Mouse (Mus musculus): ENCODE measurements around the gene Insrr.
A peak's percentile ranks its signal among the peaks of the same experiment; 100 is the strongest.

The Insrr gene

GRCm38 (mm10) chr3:87796736-87797334, at the start of gene Insrr:
Gene Insrr, plus strand, starts transcription at chr3:87796951.
- DNase-seq (ENCODE audit: low spot score in 2 of 2), result no peak

- no peak for DNase-seq (ENCODE audit: low spot score in 2 of 2)
Measured at GRCm38 (mm10) chr3:87748431-87748830, 48.3 kb upstream of the Insrr start, which contains the start of gene Lrrc71. Gene Lrrc71, minus strand, starts transcription at chr3:87748625.

- DNase-seq (ENCODE audit: low spot score in 2 of 2), result peak in 1 of 2 experiments; percentile 57
Measured at GRCm38 (mm10) chr3:87749036-87749435, 47.7 kb upstream of the Insrr start.

- no peak for DNase-seq (ENCODE audit: low spot score in 2 of 2)
Measured at GRCm38 (mm10) chr3:87749977-87750376, 46.8 kb upstream of the Insrr start.

- no peak for DNase-seq (ENCODE audit: low spot score in 2 of 2)
Measured at GRCm38 (mm10) chr3:87752567-87752966, 44.2 kb upstream of the Insrr start.

- DNase-seq (ENCODE audit: low spot score in 2 of 2), result no peak
Measured at GRCm38 (mm10) chr3:87753829-87754228, 42.9 kb upstream of the Insrr start.

GRCm38 (mm10) chr3:87755964-87756363, 40.8 kb upstream of the Insrr start:
- peak in 1 of 2 experiments; percentile 85 for DNase-seq (ENCODE audit: low spot score in 2 of 2)

- DNase-seq (ENCODE audit: low spot score in 2 of 2), result no peak
Measured at GRCm38 (mm10) chr3:87756488-87756887, 40.3 kb upstream of the Insrr start.

- no peak for DNase-seq (ENCODE audit: low spot score in 2 of 2)
Measured at GRCm38 (mm10) chr3:87758641-87759040, 38.1 kb upstream of the Insrr start.

GRCm38 (mm10) chr3:87761408-87762375, 35.1 kb upstream of the Insrr start:
- DNase-seq (ENCODE audit: low spot score in 2 of 2), result no peak

- DNase-seq (ENCODE audit: low spot score in 2 of 2), result no peak
Measured at GRCm38 (mm10) chr3:87763202-87763601, 33.5 kb upstream of the Insrr start.

GRCm38 (mm10) chr3:87763683-87764289, 33.0 kb upstream of the Insrr start:
- peak; percentile 32 to 85 for DNase-seq (ENCODE audit: low spot score in 2 of 2)

GRCm38 (mm10) chr3:87764506-87764905, 32.2 kb upstream of the Insrr start:
- no peak for DNase-seq (ENCODE audit: low spot score in 2 of 2)

- DNase-seq (ENCODE audit: low spot score in 2 of 2), result no peak
Measured at GRCm38 (mm10) chr3:87765091-87765490, 31.7 kb upstream of the Insrr start.

- no peak for DNase-seq (ENCODE audit: low spot score in 2 of 2)
Measured at GRCm38 (mm10) chr3:87765631-87766283, 31.0 kb upstream of the Insrr start.

- no peak for DNase-seq (ENCODE audit: low spot score in 2 of 2)
Measured at GRCm38 (mm10) chr3:87766284-87766667, 30.5 kb upstream of the Insrr start.

- DNase-seq (ENCODE audit: low spot score in 2 of 2), result no peak
Measured at GRCm38 (mm10) chr3:87767764-87768163, 29.0 kb upstream of the Insrr start.

GRCm38 (mm10) chr3:87768431-87768830, 28.3 kb upstream of the Insrr start:
- DNase-seq (ENCODE audit: low spot score in 2 of 2), result no peak

GRCm38 (mm10) chr3:87768844-87769243, 27.9 kb upstream of the Insrr start:
- DNase-seq (ENCODE audit: low spot score in 2 of 2), result peak in 1 of 2 experiments; percentile 34

- no peak for DNase-seq (ENCODE audit: low spot score in 2 of 2)
Measured at GRCm38 (mm10) chr3:87769506-87769905, 27.2 kb upstream of the Insrr start.

GRCm38 (mm10) chr3:87770280-87770679, 26.5 kb upstream of the Insrr start:
- peak in 1 of 2 experiments; percentile 38 for DNase-seq (ENCODE audit: low spot score in 2 of 2)

GRCm38 (mm10) chr3:87771088-87771487, 25.7 kb upstream of the Insrr start:
- no peak for DNase-seq (ENCODE audit: low spot score in 2 of 2)
